Mouse (Mus musculus) limb, embryonic 15.5 days (tissue): ENCODE measurements around the gene Ccser1. TPM values are rescaled to one million over a fixed set of nuclear protein-coding genes. Genes with fewer than 3 reads are reported as not detected.
A peak's percentile ranks its signal among the peaks of the same experiment; 100 is the strongest.

ENCODE experiments used
- ATAC-seq: fragments of 200-750 bp; cut with Nextera tagmentation; 2 replicates; pipeline ENCODE4 v1.8.0; 2017; ENCODE audit warnings: low read depth, moderate TSS enrichment; ENCODE audit not compliant: insufficient number of reproducible peaks, low FRiP score, low TSS enrichment
- H3K27ac ChIP-seq: fragments of 300-500 bp; sonication (generic); 2 replicates; pipeline ENCODE4 v1.5.1; 2015; ENCODE audit warnings: moderate library complexity, mild to moderate bottlenecking, inconsistent platforms
- H3K27me3 ChIP-seq: fragments of 300-500 bp; sonication (generic); 2 replicates; pipeline ENCODE4 v1.6.1; 2015; ENCODE audit warnings: inconsistent platforms
- H3K36me3 ChIP-seq: fragments of 300-500 bp; sonication (generic); 2 replicates; pipeline ENCODE4 v1.6.1; 2015; ENCODE audit warnings: inconsistent platforms
- H3K4me1 ChIP-seq: fragments of 300-500 bp; sonication (generic); 2 replicates; pipeline ENCODE4 v1.6.1; 2015; ENCODE audit warnings: inconsistent platforms
- H3K4me2 ChIP-seq: fragments of 300-500 bp; sonication (generic); 2 replicates; pipeline ENCODE4 v1.6.1; 2015; ENCODE audit warnings: mild to moderate bottlenecking, inconsistent platforms
- H3K4me3 ChIP-seq: fragments of 300-500 bp; sonication (generic); 2 replicates; pipeline ENCODE4 v1.5.1; 2015; ENCODE audit warnings: mild to moderate bottlenecking, inconsistent platforms
- H3K9ac ChIP-seq: fragments of 300-500 bp; sonication (generic); 2 replicates; pipeline ENCODE4 v1.6.1; 2015; ENCODE audit warnings: inconsistent platforms
- H3K9me3 ChIP-seq: fragments of 300-500 bp; sonication (generic); 2 replicates; pipeline ENCODE4 v1.6.1; 2016; ENCODE audit warnings: inconsistent platforms
- WGBS: fragments of 180-500 bp; shearing (Covaris S2); methylation state at CpG from one replicate; pipeline ENCODE4 v1.1.7; 2015; 5-methylcytosine and 5-hydroxymethylcytosine counted together
- polyA plus RNA-seq: library from polyadenylated mRNA; unstranded; fragments of >200 nt; fragmentation: Nextera tagmentation; extraction: Ambion mirVana; gene quantifications from 2 replicates; pipeline ENCODE4 v1.2.1, GENCODE M21; 2015

Gene Ccser1
- polyA plus RNA-seq, 1 experiment from 2014 or later = 8.7 TPM

DNA sequence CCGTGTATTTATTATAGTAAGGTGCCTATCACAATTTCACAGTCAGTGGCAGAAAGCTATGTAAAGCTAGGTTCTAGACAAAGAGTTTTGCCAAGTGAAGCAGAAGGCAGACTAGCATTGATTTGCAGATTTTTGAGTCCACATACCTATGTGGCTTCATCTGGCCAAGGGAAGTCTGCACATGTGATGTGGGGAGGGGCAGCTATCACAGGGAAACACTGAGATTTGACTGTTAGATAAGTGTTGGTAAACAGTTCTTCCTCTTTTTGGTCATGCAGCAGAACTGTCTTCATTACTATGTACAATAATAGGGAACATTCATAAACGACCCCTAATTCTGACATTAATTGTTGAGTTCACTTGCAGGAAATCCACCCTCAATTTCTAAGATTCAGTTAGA lies 335.2 kb downstream of the Ccser1 start:
- Histone ChIP-seq H3K27ac (no peak overlapping the region), H3K9ac (no peak overlapping the region), H3K4me2 (no peak overlapping the region), H3K27me3 (no peaks in the 10 kb centered on the region), H3K9me3 (no peaks in the 10 kb centered on the region), H3K36me3 (no peaks in the 10 kb centered on the region), H3K4me3 (no peak overlapping the region), H3K4me1 (no peaks in the 10 kb centered on the region)
- ATAC-seq = no peak
- WGBS = 75% methylated on average over 2 of the region's 2 CpGs

DNA sequence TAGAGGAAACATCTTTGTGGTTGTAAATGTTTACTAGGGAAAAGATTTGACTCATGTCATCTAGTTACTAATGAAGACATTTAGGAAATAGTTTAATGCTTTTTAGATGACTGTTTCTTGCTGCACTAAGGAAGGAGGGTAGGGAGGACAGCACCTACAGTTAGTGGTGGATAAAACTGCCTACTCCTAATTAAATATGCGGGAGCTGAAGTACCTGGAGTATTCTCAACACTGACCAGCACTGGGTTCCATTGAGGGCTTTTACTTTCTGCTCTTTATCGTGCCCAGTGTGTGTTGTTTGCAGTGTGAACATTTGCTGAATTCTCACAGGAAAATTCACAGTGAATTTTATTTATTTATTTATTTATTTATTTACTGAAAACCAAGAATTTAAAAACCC lies 341.5 kb downstream of the Ccser1 start:
- 0 out of 2 replicates have a peak, but pooled peaks cover 3% of the 10 kb centered on the region for H3K4me1 ChIP-seq
- no peak overlapping the region for H3K27ac ChIP-seq
- H3K27me3 ChIP-seq = no peaks in the 10 kb centered on the region
- 85% methylated on average over 2 of the region's 2 CpGs for WGBS
- no peaks in the 10 kb centered on the region for H3K9me3 ChIP-seq
- ATAC-seq = no peak
- no peak overlapping the region for H3K4me3 ChIP-seq
- no peak overlapping the region for H3K9ac ChIP-seq
- H3K36me3 ChIP-seq = no peaks in the 10 kb centered on the region
- no peak overlapping the region for H3K4me2 ChIP-seq

DNA sequence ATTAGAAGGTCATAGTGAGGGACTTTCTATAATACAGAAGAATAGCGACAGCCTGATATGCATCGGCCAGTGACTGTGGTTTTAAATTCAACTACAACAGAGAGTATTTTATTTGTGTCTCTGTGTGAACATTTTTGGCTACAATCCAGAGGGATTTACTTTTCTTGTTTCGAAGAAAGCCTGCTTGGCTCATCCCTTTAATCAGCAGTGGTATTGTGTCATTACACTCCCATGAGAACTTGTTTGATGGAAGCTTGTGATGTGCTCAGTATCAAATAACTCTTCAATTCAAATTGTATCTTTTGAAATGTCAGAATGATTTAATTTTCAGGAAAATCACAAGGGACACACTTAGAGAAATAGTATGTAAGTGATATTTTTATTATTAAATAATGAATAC lies 342.0 kb downstream of the Ccser1 start:
- no peaks in the 10 kb centered on the region for H3K36me3 ChIP-seq
- ATAC-seq = no peak
- H3K27me3 ChIP-seq = no peaks in the 10 kb centered on the region
- 69% methylated on average over 3 of the region's 3 CpGs for WGBS
- no peak overlapping the region for H3K27ac ChIP-seq
- H3K9ac ChIP-seq = no peak overlapping the region
- H3K4me2 ChIP-seq = no peak overlapping the region
- no peaks in the 10 kb centered on the region for H3K9me3 ChIP-seq
- no peak overlapping the region for H3K4me3 ChIP-seq
- 0 out of 2 replicates have a peak, but pooled peaks cover 3% of the 10 kb centered on the region for H3K4me1 ChIP-seq

DNA sequence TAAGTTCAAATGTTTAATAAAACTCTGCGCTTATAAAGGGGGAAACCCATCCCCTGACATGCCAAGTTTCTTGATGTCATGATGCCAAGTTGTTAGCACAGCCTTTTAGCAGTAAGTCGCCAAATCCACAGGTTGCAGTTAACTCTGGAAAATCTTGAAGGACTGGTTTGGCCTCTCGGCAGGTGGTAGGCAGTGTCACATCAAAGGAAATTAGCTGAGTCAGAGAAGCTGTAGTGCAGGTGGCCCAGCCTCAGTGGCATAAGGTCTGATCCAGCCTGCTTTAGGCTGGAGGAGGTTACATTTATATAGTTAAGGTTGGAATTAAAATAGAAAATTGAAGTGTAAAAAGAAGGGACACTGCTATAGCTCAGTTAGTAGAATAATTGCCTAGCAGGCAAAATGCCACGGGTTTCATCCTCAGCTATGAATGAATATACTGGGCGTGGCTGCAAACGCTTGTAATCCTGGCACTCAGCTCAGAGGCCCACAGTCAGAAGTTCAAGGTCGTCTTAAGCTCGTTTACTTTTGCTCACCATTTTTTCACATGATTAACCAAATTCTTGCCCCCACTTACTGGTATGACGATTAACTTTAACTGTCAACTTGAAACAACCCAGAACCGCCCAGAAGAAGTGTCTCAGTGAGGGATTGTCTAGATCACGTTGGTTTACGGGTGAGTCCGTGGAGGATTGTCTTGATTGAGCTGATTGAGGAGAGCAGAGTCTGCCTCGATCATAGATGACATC lies 343.8 kb downstream of the Ccser1 start:
- Histone ChIP-seq H3K9me3 (no peaks in the 10 kb centered on the region), H3K9ac (no peak overlapping the region), H3K4me3 (no peak overlapping the region), H3K36me3 (no peaks in the 10 kb centered on the region), H3K4me1 (0 out of 2 replicates have a peak, but pooled peaks cover 3% of the 10 kb centered on the region), H3K27ac (no peak overlapping the region), H3K4me2 (no peak overlapping the region), H3K27me3 (no peaks in the 10 kb centered on the region)
- 0 out of 2 replicates have a peak, but pooled peaks have one; percentile 24 for ATAC-seq
- 23% methylated on average over 14 of the region's 14 CpGs for WGBS

DNA sequence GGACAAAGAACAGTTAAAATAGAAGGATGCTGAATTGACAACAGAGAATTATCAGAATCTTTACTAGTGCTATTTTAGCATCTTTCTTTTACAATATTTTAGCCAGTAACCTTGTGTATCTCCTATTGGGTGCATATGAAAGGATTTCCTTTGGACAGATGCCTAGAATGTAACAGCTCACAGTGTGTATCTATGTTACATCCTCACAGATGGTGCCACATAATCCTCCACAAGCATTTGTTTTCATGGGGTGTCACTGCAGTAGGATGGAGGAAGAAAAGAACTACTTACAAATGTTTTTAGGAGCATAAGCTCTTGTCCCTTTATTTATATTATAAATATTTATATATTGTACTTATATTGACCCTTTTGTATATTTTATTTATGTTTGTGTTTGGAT lies 360.6 kb downstream of the Ccser1 start:
- no peak for ATAC-seq
- H3K4me2 ChIP-seq = no peak overlapping the region

DNA sequence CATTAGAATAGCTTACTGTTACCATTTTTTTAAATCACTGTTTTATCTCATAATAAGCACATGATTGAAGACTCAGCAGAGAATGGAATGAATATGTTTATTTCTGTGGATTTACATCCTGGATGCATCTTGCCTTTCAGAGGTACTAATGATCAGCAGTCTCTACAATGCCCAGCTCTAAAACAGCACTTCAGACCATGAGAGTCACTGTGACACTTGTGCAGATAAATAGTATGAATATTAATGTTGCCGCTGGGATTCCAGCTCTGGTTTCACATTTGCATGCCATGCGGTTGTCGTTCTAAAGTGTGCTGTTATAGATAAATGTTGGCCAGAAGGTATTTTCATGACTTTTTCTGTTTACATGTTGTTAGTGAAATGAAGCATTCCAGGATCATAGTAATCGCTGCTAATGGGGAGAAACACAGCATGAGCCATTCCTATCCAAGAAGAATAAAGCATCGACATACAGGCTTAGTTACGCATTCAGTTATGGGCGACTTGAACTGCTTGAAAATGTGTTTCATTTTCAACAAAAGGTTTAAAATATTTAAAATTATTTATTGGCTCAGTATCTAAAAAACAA lies 363.4 kb downstream of the Ccser1 start:
- H3K36me3 ChIP-seq = no peaks in the 10 kb centered on the region
- H3K27me3 ChIP-seq = no peaks in the 10 kb centered on the region
- no peak for ATAC-seq
- H3K4me1 ChIP-seq = no peaks in the 10 kb centered on the region
- H3K9ac ChIP-seq = no peak overlapping the region
- no peak overlapping the region for H3K4me2 ChIP-seq
- no peak overlapping the region for H3K4me3 ChIP-seq
- H3K27ac ChIP-seq = no peak overlapping the region
- WGBS = 72% methylated on average over 7 of the region's 7 CpGs
- no peaks in the 10 kb centered on the region for H3K9me3 ChIP-seq

More for the DNA sequence above, 360.6 kb downstream of the Ccser1 start:
- Histone ChIP-seq H3K4me3 (no peak overlapping the region), H3K36me3 (no peaks in the 10 kb centered on the region), H3K27me3 (no peaks in the 10 kb centered on the region), H3K4me1 (no peaks in the 10 kb centered on the region), H3K9ac (no peak overlapping the region), H3K9me3 (no peaks in the 10 kb centered on the region), H3K27ac (no peak overlapping the region)

DNA sequence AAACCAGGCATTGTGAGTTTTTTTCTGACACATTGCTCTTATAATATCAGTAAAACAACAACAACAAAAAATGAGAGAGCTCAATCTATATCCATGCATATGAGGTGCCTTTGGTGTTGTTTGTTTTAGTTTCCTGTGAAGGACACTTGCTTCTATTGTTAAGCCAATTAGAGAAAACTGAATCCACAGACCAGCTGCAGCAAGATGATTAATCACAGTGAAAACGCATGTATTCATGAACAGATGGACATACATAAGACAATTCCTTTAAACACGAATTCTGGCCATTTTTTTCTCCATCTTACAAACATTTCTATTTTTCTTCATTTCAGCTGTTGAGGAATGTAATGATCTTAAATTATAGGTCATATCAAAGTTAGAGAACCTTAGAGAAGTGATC lies 387.4 kb downstream of the Ccser1 start:
- Histone ChIP-seq H3K9ac (no peak overlapping the region), H3K27me3 (no peaks in the 10 kb centered on the region), H3K36me3 (no peaks in the 10 kb centered on the region), H3K9me3 (no peaks in the 10 kb centered on the region), H3K27ac (no peak overlapping the region), H3K4me2 (no peak overlapping the region), H3K4me3 (no peak overlapping the region), H3K4me1 (no peaks in the 10 kb centered on the region)
- WGBS = 76% methylated on average over 2 of the region's 2 CpGs
- ATAC-seq = no peak

DNA sequence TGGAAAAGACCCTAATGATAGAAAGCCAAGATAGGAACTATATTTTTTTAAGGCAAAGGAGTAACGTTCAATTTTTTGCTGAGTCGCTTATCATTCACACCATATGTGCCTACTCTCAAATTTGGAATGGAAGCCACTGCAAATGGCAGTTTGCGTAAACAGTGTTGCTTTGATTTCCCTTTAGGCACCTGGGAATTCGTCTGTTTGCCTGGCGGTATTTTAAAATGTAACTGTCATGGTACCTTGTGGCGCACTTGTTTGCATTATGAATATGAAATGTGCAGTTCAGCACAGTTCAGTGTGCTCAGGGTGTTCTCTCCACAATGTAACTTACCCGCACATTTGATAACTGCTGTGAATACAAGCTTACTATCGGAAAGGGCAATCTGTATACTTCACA lies 387.8 kb downstream of the Ccser1 start:
- no peaks in the 10 kb centered on the region for H3K9me3 ChIP-seq
- no peak overlapping the region for H3K4me2 ChIP-seq
- H3K4me3 ChIP-seq = no peak overlapping the region
- no peak overlapping the region for H3K27ac ChIP-seq
- H3K36me3 ChIP-seq = no peaks in the 10 kb centered on the region
- no peak overlapping the region for H3K9ac ChIP-seq
- ATAC-seq = no peak
- H3K27me3 ChIP-seq = no peaks in the 10 kb centered on the region
- WGBS = 88% methylated on average over 8 of the region's 8 CpGs
- H3K4me1 ChIP-seq = no peaks in the 10 kb centered on the region

DNA sequence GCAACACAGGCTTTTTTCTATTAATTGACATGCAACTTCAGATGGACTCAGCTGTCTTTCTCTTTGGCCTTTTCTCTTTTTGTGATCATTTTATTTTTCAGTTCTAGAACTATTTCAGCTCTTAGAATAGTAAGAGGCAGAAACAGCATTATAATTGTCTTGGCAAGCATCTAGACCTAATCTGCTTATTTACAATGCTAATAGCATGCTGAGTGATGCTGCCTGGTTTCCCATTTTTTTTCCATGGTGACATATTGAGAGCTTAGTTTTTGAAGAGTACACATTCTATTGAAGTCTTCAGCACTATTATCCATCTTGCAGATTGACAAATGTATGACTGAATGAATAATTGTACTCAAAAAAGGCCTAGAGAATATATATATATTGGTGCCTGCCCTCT lies 401.6 kb downstream of the Ccser1 start:
- Histone ChIP-seq H3K4me1 (no peaks in the 10 kb centered on the region), H3K9me3 (no peaks in the 10 kb centered on the region), H3K36me3 (no peaks in the 10 kb centered on the region), H3K27me3 (no peaks in the 10 kb centered on the region), H3K27ac (no peak overlapping the region), H3K9ac (no peak overlapping the region), H3K4me3 (no peak overlapping the region), H3K4me2 (no peak overlapping the region)
- ATAC-seq = no peak

DNA sequence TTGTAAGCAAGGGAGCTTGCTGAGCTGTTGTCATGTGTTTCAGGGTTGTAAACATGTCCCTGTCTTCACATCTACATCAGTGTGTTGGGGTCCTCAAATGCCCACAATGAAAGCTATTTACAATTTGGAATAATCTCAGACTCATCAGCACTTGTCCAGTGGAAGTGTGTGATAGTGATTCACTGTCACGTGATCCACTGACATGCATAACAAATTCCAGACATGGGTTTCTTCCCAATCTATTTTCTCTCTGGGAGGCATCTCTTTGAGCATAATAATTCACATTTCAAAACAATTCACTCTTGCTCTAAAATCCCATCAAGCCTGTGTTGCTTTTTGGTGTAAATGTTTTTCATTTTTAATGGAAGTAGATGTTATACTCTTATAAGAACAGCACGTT lies 408.9 kb downstream of the Ccser1 start:
- H3K27me3 ChIP-seq = no peaks in the 10 kb centered on the region
- no peak overlapping the region for H3K9ac ChIP-seq
- no peaks in the 10 kb centered on the region for H3K4me1 ChIP-seq
- H3K9me3 ChIP-seq = no peaks in the 10 kb centered on the region
- no peak overlapping the region for H3K4me2 ChIP-seq
- 81% methylated on average over 2 of the region's 2 CpGs for WGBS
- no peaks in the 10 kb centered on the region for H3K36me3 ChIP-seq
- H3K4me3 ChIP-seq = no peak overlapping the region
- H3K27ac ChIP-seq = no peak overlapping the region
- ATAC-seq = no peak

DNA sequence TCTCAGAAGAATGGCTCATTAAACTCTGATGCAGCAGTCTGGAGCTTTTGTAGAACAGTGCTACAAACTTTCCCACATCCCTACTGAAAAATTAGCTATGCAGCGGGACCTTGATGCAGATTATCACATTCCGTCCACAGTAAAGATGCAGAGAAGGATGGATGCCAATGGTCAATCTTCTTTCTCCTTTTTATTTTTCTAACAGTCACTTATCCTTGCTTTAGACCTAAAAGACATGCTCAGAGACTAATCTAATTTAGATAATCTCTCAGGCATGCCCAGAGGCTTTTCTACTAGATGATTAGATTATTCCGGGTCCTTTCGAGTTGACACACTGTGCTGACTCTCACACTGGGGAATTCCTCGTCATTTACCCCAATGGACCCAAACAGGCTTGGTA lies 421.8 kb downstream of the Ccser1 start:
- Histone ChIP-seq H3K9ac (no peak overlapping the region), H3K27ac (no peak overlapping the region), H3K4me3 (no peak overlapping the region), H3K4me1 (no peaks in the 10 kb centered on the region), H3K9me3 (no peaks in the 10 kb centered on the region), H3K36me3 (no peaks in the 10 kb centered on the region), H3K4me2 (no peak overlapping the region), H3K27me3 (no peaks in the 10 kb centered on the region)
- WGBS = 88% methylated on average over 5 of the region's 5 CpGs
- no peak for ATAC-seq

DNA sequence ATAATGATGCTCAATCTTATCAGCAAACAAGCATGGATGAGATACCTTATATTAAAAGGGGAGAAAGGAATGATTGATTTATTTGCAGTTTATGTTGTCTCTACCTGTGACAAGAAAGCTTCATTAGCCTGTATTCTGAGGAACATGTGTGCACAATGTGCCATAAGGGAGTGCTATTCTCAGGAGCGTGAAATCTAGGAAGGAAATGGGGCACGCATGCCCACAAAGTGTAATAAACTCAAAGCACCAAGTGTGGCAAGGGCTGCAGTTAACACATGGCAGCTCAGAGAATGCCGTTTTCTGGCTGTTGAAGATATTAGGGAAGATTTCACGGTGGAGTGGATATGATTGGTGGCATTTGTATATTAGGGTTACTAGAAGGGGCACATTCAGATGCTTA lies 434.8 kb downstream of the Ccser1 start:
- H3K9me3 ChIP-seq = no peaks in the 10 kb centered on the region
- H3K36me3 ChIP-seq = no peaks in the 10 kb centered on the region
- ATAC-seq = no peak
- no peak overlapping the region for H3K27ac ChIP-seq
- no peaks in the 10 kb centered on the region for H3K27me3 ChIP-seq
- H3K9ac ChIP-seq = no peak overlapping the region
- H3K4me3 ChIP-seq = no peak overlapping the region
- WGBS = 58% methylated on average over 4 of the region's 4 CpGs
- no peaks in the 10 kb centered on the region for H3K4me1 ChIP-seq
- H3K4me2 ChIP-seq = no peak overlapping the region
